Mouse (Mus musculus) liver, embryonic 14.5 days (tissue): ENCODE results near the gene Scly. TPM values are rescaled to one million over a fixed set of nuclear protein-coding genes. Genes with fewer than 3 reads are reported as not detected.

Experiments
- ATAC-seq: fragments of 200-750 bp; cut with Nextera tagmentation; 2 replicates; pipeline ENCODE4 v1.8.0; 2017; ENCODE audit warnings: moderate number of reproducible peaks, mild to moderate bottlenecking, moderate library complexity; ENCODE audit not compliant: insufficient read depth
- DNase-seq, 3 experiments: peaks; one replicate each; pipeline ENCODE4 v3.0.0-alpha.2; 2012 to 2013; ENCODE audit warnings: low read depth in 3 of 3, low spot score in 3 of 3
- H3K27ac ChIP-seq: fragments of 300-500 bp; sonication (generic); 2 replicates; pipeline ENCODE4 v1.5.1; 2014; ENCODE audit warnings: moderate library complexity, mild to moderate bottlenecking, control low read depth, inconsistent platforms
- H3K27me3 ChIP-seq: fragments of 300-500 bp; sonication (generic); 2 replicates; pipeline ENCODE4 v1.6.1; 2014; ENCODE audit warnings: mild to moderate bottlenecking, low read length, moderate library complexity; ENCODE audit not compliant: control insufficient read depth, insufficient read depth
- H3K36me3 ChIP-seq: fragments of 300-500 bp; sonication (generic); replicated peaks from 2 replicates; pipeline ENCODE4 v1.6.1; 2014; ENCODE audit warnings: low read depth; ENCODE audit not compliant: control insufficient read depth, insufficient read depth
- H3K4me1 ChIP-seq, 2 experiments: fragments of 200-500 bp in 1 of 2; fragments of 300-500 bp in 1 of 2; sonication (generic) in 1 of 2; replicated peaks; 2 replicates each; pipeline ENCODE4 v1.6.1; 2012 to 2014; ENCODE audit warnings: antibody characterized with exemption in 1 of 2, inconsistent platforms in 1 of 2, low read length in 1 of 2; ENCODE audit not compliant: control insufficient read depth in 2 of 2, insufficient read depth in 2 of 2
- H3K4me2 ChIP-seq: fragments of 300-500 bp; sonication (generic); 2 replicates; pipeline ENCODE4 v1.6.1; 2014; ENCODE audit warnings: low read depth, mild to moderate bottlenecking, control low read depth, moderate library complexity
- H3K4me3 ChIP-seq, 2 experiments: fragments of 200-500 bp in 1 of 2; fragments of 300-500 bp in 1 of 2; sonication (generic) in 1 of 2; 2 replicates each; pipeline ENCODE4 v1.5.1; 2012 to 2014; ENCODE audit warnings: low read depth in 2 of 2, low read length in 2 of 2, mild to moderate bottlenecking in 2 of 2, control low read depth in 1 of 2, inconsistent platforms in 1 of 2, moderate library complexity in 1 of 2; ENCODE audit not compliant: insufficient read depth in 1 of 2
- H3K9ac ChIP-seq: fragments of 300-500 bp; sonication (generic); replicated peaks from 2 replicates; pipeline ENCODE4 v1.6.1; 2014; ENCODE audit warnings: mild to moderate bottlenecking, control low read depth, moderate library complexity
- H3K9me3 ChIP-seq: fragments of 300-500 bp; sonication (generic); 2 replicates; pipeline ENCODE4 v1.6.1; 2016; ENCODE audit warnings: low read length, mixed read lengths; ENCODE audit not compliant: control insufficient read depth
- CTCF ChIP-seq: IDR thresholded peaks from 2 replicates; pipeline ENCODE4 v1.5.1; 2016; ENCODE audit warnings: antibody characterized with exemption, low read depth, control low read depth
- EP300 ChIP-seq: IDR thresholded peaks from 2 replicates; pipeline ENCODE4 v1.6.1; 2016; ENCODE audit warnings: antibody characterized with exemption, low read depth
- WGBS: fragments of 180-500 bp; shearing (Covaris S2); extraction: QIAGEN DNeasy Blood & Tissue Kit; methylation state at CpG from one replicate; pipeline ENCODE4 v1.1.7; 2014; ENCODE audit not compliant: insufficient replicate concordance; 5-methylcytosine and 5-hydroxymethylcytosine counted together
- polyA plus RNA-seq, 2 experiments: library from polyadenylated mRNA; depleted of rRNA in 1 of 2; stranded (reverse) in 1 of 2; unstranded in 1 of 2; fragments of >200 nt; fragmentation: Nextera tagmentation in 1 of 2; extraction: Ambion mirVana in 1 of 2; gene quantifications; 2 replicates each; pipeline versions ENCODE4 v1.2.1 to v1.2.3; 2012 to 2014

The Scly gene
- polyA plus RNA-seq, 2 experiments: 21.0 TPM

- no peak for DNase-seq
- TF ChIP-seq CTCF (no peak), EP300 (no peak)
- Histone ChIP-seq H3K4me3 (no peak overlapping the region), H3K36me3 (peaks cover 9% of the 10 kb centered on the region), H3K4me1 (no peaks in the 10 kb centered on the region), H3K9me3 (no peaks in the 10 kb centered on the region), H3K27ac (no peak overlapping the region), H3K9ac (no peak overlapping the region), H3K4me2 (no peak overlapping the region), H3K27me3 (no peaks in the 10 kb centered on the region)
- ATAC-seq: peak; percentile 45; the same call in 1 of the 2 replicates
- WGBS: 78% methylated on average over 2 of the region's 2 CpGs
Measured at GRCm38 (mm10) chr1:91272260-91272659, 25.9 kb upstream of the Scly start.

DNA sequence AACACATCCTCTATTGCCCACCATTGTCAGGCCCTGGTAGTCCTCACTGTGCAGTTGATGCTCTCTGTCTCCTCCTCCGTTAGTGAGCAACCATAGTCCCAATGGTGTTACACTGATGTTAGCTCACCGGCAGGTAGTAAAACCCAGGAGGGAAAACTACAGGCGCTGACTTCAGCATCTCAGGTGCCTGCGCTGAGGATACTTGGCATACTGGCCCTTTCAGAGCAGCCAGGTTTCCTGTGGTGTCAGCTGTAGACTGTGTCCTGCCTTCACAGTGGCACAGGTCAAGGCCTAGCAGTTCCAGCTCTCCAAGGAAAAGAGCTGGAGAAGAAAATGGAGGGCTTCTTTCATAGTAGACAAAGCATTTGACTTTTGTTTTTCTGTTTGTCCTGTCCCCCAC, 21.6 kb upstream of the Scly start:
- ATAC-seq (no peak), DNase-seq (no peak)
- no peak overlapping the region for H3K9ac ChIP-seq
- H3K36me3 ChIP-seq: peaks cover 28% of the 10 kb centered on the region
- H3K4me3 ChIP-seq: no peak overlapping the region
- WGBS: 88% methylated on average over 4 of the region's 4 CpGs
- TF ChIP-seq EP300 (no peak), CTCF (no peak)
- no peak overlapping the region for H3K4me2 ChIP-seq
- peaks cover 4 to 11% of the 10 kb centered on the region in 2 experiments; a peak in 3 of 4 replicates for H3K4me1 ChIP-seq
- no peaks in the 10 kb centered on the region for H3K9me3 ChIP-seq
- no peak overlapping the region for H3K27ac ChIP-seq
- H3K27me3 ChIP-seq: no peaks in the 10 kb centered on the region

GRCm38 (mm10) chr1:91277480-91277879, 20.7 kb upstream of the Scly start:
- Histone ChIP-seq H3K4me2 (no peak overlapping the region), H3K4me3 (no peak overlapping the region), H3K27me3 (no peaks in the 10 kb centered on the region), H3K9ac (no peak overlapping the region), H3K4me1 (peaks cover 4 to 11% of the 10 kb centered on the region in 2 experiments; a peak in 3 of 4 replicates), H3K9me3 (no peaks in the 10 kb centered on the region), H3K27ac (no peak overlapping the region), H3K36me3 (peaks cover 28% of the 10 kb centered on the region)
- ATAC-seq: no peak
- DNase-seq: no peak
- WGBS: 72% methylated on average over 2 of the region's 2 CpGs
- TF ChIP-seq EP300: no peak
- no peak for TF ChIP-seq CTCF

- Histone ChIP-seq H3K9me3 (no peaks in the 10 kb centered on the region), H3K4me3 (no peak overlapping the region), H3K4me1 (peaks cover 4 to 11% of the 10 kb centered on the region in 2 experiments; a peak in 3 of 4 replicates), H3K27ac (peak overlapping the region; percentile 77), H3K9ac (no peak overlapping the region; the same call in 1 of the 2 replicates), H3K36me3 (peaks cover 28% of the 10 kb centered on the region), H3K27me3 (no peaks in the 10 kb centered on the region), H3K4me2 (peak overlapping the region; percentile 28)
- no peak for DNase-seq
- ATAC-seq: peak; percentile 87
- 75% methylated on average over 3 of the region's 3 CpGs for WGBS
- peak; percentile 30; the same call in 1 of the 2 replicates for TF ChIP-seq EP300
- no peak for TF ChIP-seq CTCF
Measured at GRCm38 (mm10) chr1:91278410-91279119, 19.6 kb upstream of the Scly start.

GRCm38 (mm10) chr1:91279126-91279525, 19.0 kb upstream of the Scly start:
- H3K9ac ChIP-seq: no peak overlapping the region
- 56% methylated on average over 1 of the region's 1 CpGs for WGBS
- H3K36me3 ChIP-seq: peaks cover 28% of the 10 kb centered on the region
- no peak for DNase-seq
- H3K27me3 ChIP-seq: no peaks in the 10 kb centered on the region
- peak overlapping the region; percentile 28; the same call in 1 of the 2 replicates for H3K4me2 ChIP-seq
- no peak for ATAC-seq
- H3K4me3 ChIP-seq: no peak overlapping the region
- H3K9me3 ChIP-seq: no peaks in the 10 kb centered on the region
- no peak for TF ChIP-seq CTCF
- TF ChIP-seq EP300: no peak
- H3K27ac ChIP-seq: peak overlapping the region; percentile 77
- H3K4me1 ChIP-seq: peaks cover 4 to 11% of the 10 kb centered on the region in 2 experiments; a peak in 3 of 4 replicates
